Mouse (Mus musculus) embryonic fibroblast, embryonic 13.5 days (primary cell): ENCODE data around the gene Nhs.

Source experiments
- CTCF ChIP-seq: IDR thresholded peaks from 2 replicates; pipeline ENCODE4 v1.5.1; 2011; ENCODE audit warnings: mild to moderate bottlenecking, control low read depth, low read length, moderate library complexity, borderline replicate concordance; ENCODE audit not compliant: insufficient read depth
- POLR2A ChIP-seq: IDR thresholded peaks from 2 replicates; pipeline ENCODE4 v1.6.1; 2011; ENCODE audit warnings: low read depth, mild to moderate bottlenecking, control low read depth, low read length, moderate library complexity

DNA sequence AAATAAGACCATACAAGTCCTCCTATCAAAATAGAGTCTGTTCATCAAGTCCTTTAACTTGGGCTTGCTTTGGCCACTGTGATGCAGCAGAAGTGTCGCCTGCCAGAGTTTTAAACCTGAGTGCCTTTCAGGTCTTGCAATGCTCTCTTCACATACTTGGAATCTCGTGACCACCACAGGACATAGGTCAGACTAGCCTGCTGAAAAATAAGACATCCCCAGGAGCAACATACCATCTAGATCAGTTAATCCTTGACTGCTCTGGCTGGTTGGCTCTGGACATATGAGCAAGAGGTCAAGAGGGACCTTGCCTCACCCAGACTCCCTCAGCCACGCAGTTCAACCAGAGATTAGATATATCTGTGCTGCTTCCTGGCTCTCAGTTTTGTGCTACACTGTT, 137.8 kb downstream of the Nhs start:
- TF ChIP-seq CTCF (no peak), POLR2A (no peak)
